Mouse (Mus musculus) midbrain, embryonic 15.5 days (tissue): ENCODE measurements around the gene Usp47. TPM values are rescaled to one million over a fixed set of nuclear protein-coding genes. Genes with fewer than 3 reads are reported as not detected.

ENCODE experiments used
- ATAC-seq: fragments of 200-750 bp; cut with Nextera tagmentation; replicated peaks from 2 replicates; pipeline ENCODE4 v1.8.0; 2017; ENCODE audit warnings: moderate TSS enrichment
- H3K27ac ChIP-seq: fragments of 300-500 bp; sonication (generic); 2 replicates; pipeline ENCODE4 v1.5.1; 2015; ENCODE audit warnings: mild to moderate bottlenecking, inconsistent platforms
- H3K27me3 ChIP-seq: fragments of 300-500 bp; sonication (generic); replicated peaks from 2 replicates; pipeline ENCODE4 v1.6.1; 2015; ENCODE audit warnings: inconsistent platforms
- H3K36me3 ChIP-seq: fragments of 300-500 bp; sonication (generic); replicated peaks from 2 replicates; pipeline ENCODE4 v1.6.1; 2015; ENCODE audit warnings: inconsistent platforms
- H3K4me1 ChIP-seq: fragments of 300-500 bp; sonication (generic); 2 replicates; pipeline ENCODE4 v1.6.1; 2015; ENCODE audit warnings: inconsistent platforms
- H3K4me2 ChIP-seq: fragments of 300-500 bp; sonication (generic); 2 replicates; pipeline ENCODE4 v1.6.1; 2015; ENCODE audit warnings: inconsistent platforms, mild to moderate bottlenecking, moderate library complexity
- H3K4me3 ChIP-seq: fragments of 300-500 bp; sonication (generic); 2 replicates; pipeline ENCODE4 v1.5.1; 2015; ENCODE audit warnings: mild to moderate bottlenecking, inconsistent platforms
- H3K9ac ChIP-seq: fragments of 300-500 bp; sonication (generic); 2 replicates; pipeline ENCODE4 v1.6.1; 2015; ENCODE audit warnings: mild to moderate bottlenecking, inconsistent platforms
- H3K9me3 ChIP-seq: fragments of 300-500 bp; sonication (generic); 2 replicates; pipeline ENCODE4 v1.6.1; 2016; ENCODE audit warnings: inconsistent platforms
- WGBS: fragments of 180-500 bp; shearing (Covaris S2); methylation state at CpG from one replicate; pipeline ENCODE4 v1.1.7; 2015; ENCODE audit warnings: mixed read lengths; 5-methylcytosine and 5-hydroxymethylcytosine counted together
- polyA plus RNA-seq: library from polyadenylated mRNA; unstranded; fragments of >200 nt; fragmentation: Nextera tagmentation; extraction: Ambion mirVana; gene quantifications from 2 replicates; pipeline ENCODE4 v1.2.1, GENCODE M21; 2015

The Usp47 gene
- polyA plus RNA-seq, 1 experiment from 2014 or later: 82.5 TPM

- H3K9me3 ChIP-seq: no peaks in the 10 kb centered on the region
- peaks cover 5% of the 10 kb centered on the region; the same call in 1 of the 2 replicates for H3K4me1 ChIP-seq
- H3K27ac ChIP-seq: no peak overlapping the region
- no peak overlapping the region for H3K4me3 ChIP-seq
- H3K36me3 ChIP-seq: no peaks in the 10 kb centered on the region
- no peaks in the 10 kb centered on the region for H3K27me3 ChIP-seq
- no peak for ATAC-seq
- WGBS: 82% methylated on average over 4 of the region's 4 CpGs
- no peak overlapping the region for H3K9ac ChIP-seq
- no peak overlapping the region for H3K4me2 ChIP-seq
These were observed 104.7 kb downstream of the Usp47 start for GRCm38 (mm10) chr7:112127954-112128353.

- Histone ChIP-seq H3K27me3 (no peaks in the 10 kb centered on the region), H3K36me3 (no peaks in the 10 kb centered on the region), H3K27ac (no peak overlapping the region), H3K4me3 (no peak overlapping the region), H3K4me2 (no peak overlapping the region), H3K9ac (no peak overlapping the region), H3K4me1 (peaks cover 5% of the 10 kb centered on the region; the same call in 1 of the 2 replicates), H3K9me3 (no peaks in the 10 kb centered on the region)
- no peak for ATAC-seq
- WGBS: 78% methylated on average over 4 of the region's 4 CpGs
These were observed 105.5 kb downstream of the Usp47 start for GRCm38 (mm10) chr7:112128810-112129209.

GRCm38 (mm10) chr7:112129851-112130250 lies 106.5 kb downstream of the Usp47 start:
- Histone ChIP-seq H3K9me3 (no peaks in the 10 kb centered on the region), H3K36me3 (no peaks in the 10 kb centered on the region), H3K9ac (no peak overlapping the region), H3K4me3 (no peak overlapping the region), H3K27me3 (no peaks in the 10 kb centered on the region), H3K4me1 (peaks cover 5% of the 10 kb centered on the region; the same call in 1 of the 2 replicates), H3K4me2 (no peak overlapping the region), H3K27ac (no peak overlapping the region)
- ATAC-seq: no peak
- 65% methylated on average over 6 of the region's 6 CpGs for WGBS

DNA sequence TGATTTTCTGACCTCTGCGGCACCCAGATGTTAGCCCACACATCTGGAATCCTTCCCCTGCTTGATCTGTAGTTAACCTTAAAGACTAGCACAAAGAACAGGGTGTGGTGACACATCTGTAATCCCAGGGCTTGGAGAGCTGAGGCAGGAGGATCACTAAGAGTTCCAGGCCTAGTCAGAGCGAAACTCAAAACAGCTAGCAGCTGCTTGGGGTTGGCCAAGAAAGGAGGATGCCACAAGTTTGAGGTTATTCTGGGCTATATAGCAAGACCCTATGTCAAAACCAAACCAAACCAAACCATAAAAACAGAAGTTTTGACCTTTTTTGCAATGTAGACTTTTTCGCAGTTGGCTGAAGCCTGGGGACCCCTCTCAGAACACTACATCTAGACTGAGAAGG lies 107.4 kb downstream of the Usp47 start:
- Histone ChIP-seq H3K9ac (no peak overlapping the region), H3K4me2 (no peak overlapping the region), H3K9me3 (no peaks in the 10 kb centered on the region), H3K27me3 (no peaks in the 10 kb centered on the region), H3K27ac (no peak overlapping the region), H3K36me3 (no peaks in the 10 kb centered on the region), H3K4me3 (no peak overlapping the region), H3K4me1 (peaks cover 5% of the 10 kb centered on the region; the same call in 1 of the 2 replicates)
- 98% methylated on average over 3 of the region's 3 CpGs for WGBS
- no peak for ATAC-seq

GRCm38 (mm10) chr7:112132005-112132404 lies 108.7 kb downstream of the Usp47 start:
- no peaks in the 10 kb centered on the region for H3K9me3 ChIP-seq
- H3K4me3 ChIP-seq: no peak overlapping the region
- H3K9ac ChIP-seq: no peak overlapping the region
- no peak for ATAC-seq
- H3K4me2 ChIP-seq: no peak overlapping the region
- 39% methylated on average over 6 of the region's 6 CpGs for WGBS
- H3K36me3 ChIP-seq: no peaks in the 10 kb centered on the region
- no peaks in the 10 kb centered on the region for H3K27me3 ChIP-seq
- H3K4me1 ChIP-seq: peaks cover 5% of the 10 kb centered on the region; the same call in 1 of the 2 replicates
- peak overlapping the region; percentile 46; the same call in 1 of the 2 replicates for H3K27ac ChIP-seq

- Histone ChIP-seq H3K27me3 (no peaks in the 10 kb centered on the region), H3K9me3 (no peaks in the 10 kb centered on the region), H3K27ac (no peak overlapping the region), H3K4me3 (no peak overlapping the region), H3K9ac (no peak overlapping the region), H3K4me1 (peaks cover 5% of the 10 kb centered on the region; the same call in 1 of the 2 replicates), H3K4me2 (no peak overlapping the region), H3K36me3 (no peaks in the 10 kb centered on the region)
- ATAC-seq: no peak
- 89% methylated on average over 5 of the region's 5 CpGs for WGBS
These were observed 110.0 kb downstream of the Usp47 start for GRCm38 (mm10) chr7:112133277-112133676.

GRCm38 (mm10) chr7:112135161-112135560 lies 111.9 kb downstream of the Usp47 start:
- no peak overlapping the region for H3K9ac ChIP-seq
- H3K27me3 ChIP-seq: no peaks in the 10 kb centered on the region
- H3K27ac ChIP-seq: no peak overlapping the region
- H3K4me3 ChIP-seq: no peak overlapping the region
- peaks cover 5% of the 10 kb centered on the region; the same call in 1 of the 2 replicates for H3K4me1 ChIP-seq
- no peaks in the 10 kb centered on the region for H3K36me3 ChIP-seq
- WGBS: 96% methylated on average over 4 of the region's 4 CpGs
- H3K4me2 ChIP-seq: no peak overlapping the region
- H3K9me3 ChIP-seq: no peaks in the 10 kb centered on the region
- no peak for ATAC-seq

DNA sequence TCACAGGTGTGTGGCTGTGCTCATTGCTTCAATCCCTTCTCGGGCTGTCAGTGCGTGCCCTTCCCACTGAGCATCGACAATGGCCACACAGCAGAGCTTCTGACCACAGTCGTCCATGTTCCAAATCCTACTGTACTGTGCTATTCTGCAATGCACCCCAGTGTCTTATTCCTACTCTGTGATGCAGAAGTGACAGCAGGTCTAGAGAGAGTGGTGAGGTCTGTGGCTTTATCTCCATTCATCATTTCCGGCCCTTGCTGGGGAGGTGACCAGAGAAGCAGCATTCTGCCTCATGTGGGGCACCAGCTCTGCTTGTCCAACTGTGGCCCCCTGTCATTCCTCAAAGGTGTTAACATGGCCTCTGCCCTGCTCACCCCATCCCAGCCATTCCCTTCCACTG lies 113.2 kb downstream of the Usp47 start:
- Histone ChIP-seq H3K9me3 (no peaks in the 10 kb centered on the region), H3K4me1 (peaks cover 5% of the 10 kb centered on the region; the same call in 1 of the 2 replicates), H3K4me3 (no peak overlapping the region), H3K4me2 (no peak overlapping the region), H3K27me3 (no peaks in the 10 kb centered on the region), H3K9ac (no peak overlapping the region), H3K27ac (no peak overlapping the region), H3K36me3 (no peaks in the 10 kb centered on the region)
- no peak for ATAC-seq
- 76% methylated on average over 5 of the region's 5 CpGs for WGBS

- 77% methylated on average over 7 of the region's 7 CpGs for WGBS
- H3K4me3 ChIP-seq: no peak overlapping the region
- H3K9me3 ChIP-seq: no peaks in the 10 kb centered on the region
- H3K27ac ChIP-seq: no peak overlapping the region
- H3K36me3 ChIP-seq: no peaks in the 10 kb centered on the region
- no peak for ATAC-seq
- no peaks in the 10 kb centered on the region for H3K27me3 ChIP-seq
- H3K9ac ChIP-seq: no peak overlapping the region
- H3K4me1 ChIP-seq: no peaks in the 10 kb centered on the region; the same call in 1 of the 2 replicates
- H3K4me2 ChIP-seq: no peak overlapping the region
These were observed 114.8 kb downstream of the Usp47 start for GRCm38 (mm10) chr7:112138168-112138508.

DNA sequence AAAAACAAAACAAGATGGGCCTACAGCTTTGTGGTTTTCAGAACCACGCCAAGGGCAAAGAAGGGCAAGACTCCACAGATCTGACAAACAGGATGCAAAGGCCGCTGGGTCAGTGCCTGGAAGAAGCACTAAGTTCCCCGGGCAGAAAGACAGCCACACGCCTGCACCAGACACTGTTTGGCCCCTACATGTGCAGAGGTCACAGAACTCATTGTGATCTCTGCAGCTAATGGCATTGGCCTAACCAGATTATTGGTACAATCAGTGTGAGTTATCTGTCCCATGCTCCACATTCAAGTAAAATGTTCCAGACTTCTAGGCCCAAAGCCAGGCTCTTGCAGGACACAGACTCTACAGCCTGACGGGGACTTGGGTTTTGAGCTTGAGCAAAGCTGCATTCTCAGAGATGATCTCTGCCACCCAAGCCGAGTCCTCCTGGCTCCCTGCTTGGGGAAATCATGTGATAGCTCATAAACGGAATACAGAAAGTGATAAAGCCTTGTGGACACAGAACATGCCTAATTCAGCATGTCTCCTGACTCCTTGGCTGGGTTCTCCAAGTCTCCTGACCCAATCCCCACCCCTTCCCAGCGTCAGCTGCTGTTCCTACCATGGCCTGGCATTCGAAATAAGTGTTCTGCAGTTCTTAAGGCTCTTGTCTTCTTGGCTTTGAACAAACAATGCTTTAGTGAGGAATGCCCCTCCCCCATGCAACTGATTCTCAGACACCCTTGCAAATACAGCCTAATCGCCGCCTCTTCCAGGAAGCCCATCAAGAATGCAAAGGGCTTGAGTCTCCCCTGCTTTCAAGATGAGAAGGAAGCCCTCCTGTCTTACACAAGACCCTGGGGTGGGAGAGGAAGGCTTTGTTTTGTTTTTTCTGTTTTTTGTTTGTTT lies 115.5 kb downstream of the Usp47 start:
- WGBS: 76% methylated on average over 11 of the region's 11 CpGs

GRCm38 (mm10) chr7:112140725-112141124 lies 117.4 kb downstream of the Usp47 start:
- no peak overlapping the region for H3K9ac ChIP-seq
- no peak overlapping the region for H3K27ac ChIP-seq
- no peaks in the 10 kb centered on the region for H3K36me3 ChIP-seq
- no peak overlapping the region for H3K4me2 ChIP-seq
- WGBS: 95% methylated on average over 2 of the region's 2 CpGs
- H3K27me3 ChIP-seq: no peaks in the 10 kb centered on the region
- H3K4me1 ChIP-seq: peaks cover 3% of the 10 kb centered on the region; the same call in 1 of the 2 replicates
- H3K4me3 ChIP-seq: no peak overlapping the region
- H3K9me3 ChIP-seq: no peaks in the 10 kb centered on the region
- no peak for ATAC-seq

More for the DNA sequence above, 115.5 kb downstream of the Usp47 start:
- ATAC-seq: no peak
- Histone ChIP-seq H3K4me3 (no peak overlapping the region), H3K27me3 (no peaks in the 10 kb centered on the region), H3K4me2 (no peak overlapping the region), H3K4me1 (no peaks in the 10 kb centered on the region; the same call in 1 of the 2 replicates), H3K36me3 (no peaks in the 10 kb centered on the region), H3K9me3 (no peaks in the 10 kb centered on the region), H3K27ac (no peak overlapping the region), H3K9ac (no peak overlapping the region)

DNA sequence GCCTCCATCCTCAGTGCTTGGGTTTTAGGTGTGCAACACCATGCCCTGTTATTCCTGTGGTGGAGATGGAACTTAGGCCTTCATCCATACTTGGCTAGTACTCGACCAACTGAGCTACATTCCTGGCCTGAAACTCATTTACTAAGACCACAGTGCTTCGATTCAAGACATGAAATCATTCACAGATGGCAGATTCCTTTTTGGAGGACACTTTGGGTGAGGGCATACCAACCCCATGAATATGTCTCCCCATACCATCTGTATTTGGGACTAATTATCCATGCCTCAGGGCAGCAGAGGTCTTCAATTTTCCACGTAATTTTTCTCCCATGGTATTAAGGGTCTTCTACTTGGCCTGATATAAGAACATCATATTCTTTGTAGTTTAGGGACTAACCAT lies 119.3 kb downstream of the Usp47 start:
- H3K4me3 ChIP-seq: no peak overlapping the region
- H3K9me3 ChIP-seq: no peaks in the 10 kb centered on the region
- ATAC-seq: no peak
- peaks cover 3% of the 10 kb centered on the region; the same call in 1 of the 2 replicates for H3K4me1 ChIP-seq
- H3K4me2 ChIP-seq: no peak overlapping the region
- no peaks in the 10 kb centered on the region for H3K36me3 ChIP-seq
- no peak overlapping the region for H3K9ac ChIP-seq
- no peak overlapping the region for H3K27ac ChIP-seq
- 77% methylated on average over 3 of the region's 3 CpGs for WGBS
- no peaks in the 10 kb centered on the region for H3K27me3 ChIP-seq

GRCm38 (mm10) chr7:112143090-112143500 lies 119.8 kb downstream of the Usp47 start:
- H3K27me3 ChIP-seq: no peaks in the 10 kb centered on the region
- H3K4me2 ChIP-seq: no peak overlapping the region
- no peaks in the 10 kb centered on the region for H3K36me3 ChIP-seq
- H3K27ac ChIP-seq: 0 out of 2 replicates have a peak overlapping the region, but pooled peaks have one; percentile 8
- peaks cover 3% of the 10 kb centered on the region; the same call in 1 of the 2 replicates for H3K4me1 ChIP-seq
- ATAC-seq: no peak
- H3K4me3 ChIP-seq: no peak overlapping the region
- no peak overlapping the region for H3K9ac ChIP-seq
- no peaks in the 10 kb centered on the region for H3K9me3 ChIP-seq
- WGBS: 50% methylated on average over 7 of the region's 7 CpGs
